Mouse (Mus musculus): Measurements from ENCODE around the gene Vat1l. TPM values are rescaled to one million over a fixed set of nuclear protein-coding genes. Genes with fewer than 3 reads are reported as not detected.
A peak's percentile ranks its signal among the peaks of the same experiment; 100 is the strongest.

Gene Vat1l
- polyA plus RNA-seq (2016; fragmentation: Nextera tagmentation; extraction: Ambion mirVana) = 5.9 and 7.5 TPM in 2 replicates

GRCm38 (mm10) chr8:114205221-114205901 lies at the start of gene Vat1l:
TSS of gene Vat1l (plus strand) at chr8:114205612.
- Histone ChIP-seq H3K4me1 (peaks cover 16% of the 10 kb centered on the region), H3K9me3 (no peaks in the 10 kb centered on the region), H3K4me2 (replicated peaks) (peak within 1 kb of the TSS; percentile 91), H3K27me3 (peaks cover 12% of the 10 kb centered on the region; the same call in 1 of the 2 replicates), H3K4me3 (peak within 1 kb of the TSS; percentile 52), H3K36me3 (no peaks in the 10 kb centered on the region), H3K9ac (peak within 1 kb of the TSS; percentile 25), H3K27ac (no peak within 1 kb of the TSS)
- under 1% methylated on average over 39 of the region's 39 CpGs for WGBS
- peak; percentile 79 for ATAC-seq (ENCODE audit: insufficient number of reproducible peaks, insufficient read depth, low FRiP score, low TSS enrichment)

GRCm38 (mm10) chr8:114158586-114158985 lies 46.8 kb upstream of the Vat1l start:
- ATAC-seq (ENCODE audit: insufficient number of reproducible peaks, insufficient read depth, low FRiP score, low TSS enrichment) = no peak
- H3K9ac ChIP-seq = no peak overlapping the region
- no peak overlapping the region for H3K27ac ChIP-seq
- H3K36me3 ChIP-seq = no peaks in the 10 kb centered on the region
- no peaks in the 10 kb centered on the region for H3K9me3 ChIP-seq
- 82% methylated on average over 2 of the region's 2 CpGs for WGBS
- H3K4me3 ChIP-seq = no peak overlapping the region
- no peak overlapping the region for H3K4me2 ChIP-seq (replicated peaks)
- no peaks in the 10 kb centered on the region for H3K27me3 ChIP-seq
- H3K4me1 ChIP-seq = 0 out of 2 replicates have a peak, but pooled peaks cover 3% of the 10 kb centered on the region

- no peaks in the 10 kb centered on the region for H3K9me3 ChIP-seq
- no peak overlapping the region for H3K4me2 ChIP-seq (replicated peaks)
- no peaks in the 10 kb centered on the region for H3K27me3 ChIP-seq
- ATAC-seq (ENCODE audit: insufficient number of reproducible peaks, insufficient read depth, low FRiP score, low TSS enrichment) = no peak
- 86% methylated on average over 3 of the region's 3 CpGs for WGBS
- no peak overlapping the region for H3K4me3 ChIP-seq
- no peak overlapping the region for H3K27ac ChIP-seq
- H3K9ac ChIP-seq = no peak overlapping the region
- no peaks in the 10 kb centered on the region for H3K4me1 ChIP-seq
- H3K36me3 ChIP-seq = no peaks in the 10 kb centered on the region
Observed at GRCm38 (mm10) chr8:114159666-114160065, 45.7 kb upstream of the Vat1l start.

GRCm38 (mm10) chr8:114163871-114164270 lies 41.5 kb upstream of the Vat1l start:
- H3K4me2 ChIP-seq (replicated peaks) = no peak overlapping the region
- H3K9me3 ChIP-seq = no peaks in the 10 kb centered on the region
- WGBS = 89% methylated on average over 3 of the region's 3 CpGs
- ATAC-seq (ENCODE audit: insufficient number of reproducible peaks, insufficient read depth, low FRiP score, low TSS enrichment) = no peak
- H3K9ac ChIP-seq = no peak overlapping the region
- H3K4me3 ChIP-seq = no peak overlapping the region
- no peaks in the 10 kb centered on the region for H3K27me3 ChIP-seq
- H3K4me1 ChIP-seq = no peaks in the 10 kb centered on the region
- no peak overlapping the region for H3K27ac ChIP-seq
- H3K36me3 ChIP-seq = no peaks in the 10 kb centered on the region

GRCm38 (mm10) chr8:114164444-114165096 lies 40.8 kb upstream of the Vat1l start:
- WGBS = 87% methylated on average over 6 of the region's 6 CpGs
- H3K4me2 ChIP-seq (replicated peaks) = no peak overlapping the region
- H3K4me1 ChIP-seq = no peaks in the 10 kb centered on the region
- no peaks in the 10 kb centered on the region for H3K9me3 ChIP-seq
- H3K9ac ChIP-seq = no peak overlapping the region
- no peaks in the 10 kb centered on the region for H3K27me3 ChIP-seq
- H3K27ac ChIP-seq = no peak overlapping the region
- no peak overlapping the region for H3K4me3 ChIP-seq
- no peaks in the 10 kb centered on the region for H3K36me3 ChIP-seq
- ATAC-seq (ENCODE audit: insufficient number of reproducible peaks, insufficient read depth, low FRiP score, low TSS enrichment) = no peak

GRCm38 (mm10) chr8:114165741-114166140 lies 39.7 kb upstream of the Vat1l start:
- no peak overlapping the region for H3K27ac ChIP-seq
- no peak overlapping the region for H3K4me2 ChIP-seq (replicated peaks)
- no peaks in the 10 kb centered on the region for H3K4me1 ChIP-seq
- no peak overlapping the region for H3K4me3 ChIP-seq
- WGBS = 48% methylated on average over 2 of the region's 2 CpGs
- H3K9ac ChIP-seq = no peak overlapping the region
- H3K27me3 ChIP-seq = no peaks in the 10 kb centered on the region
- no peaks in the 10 kb centered on the region for H3K36me3 ChIP-seq
- H3K9me3 ChIP-seq = no peaks in the 10 kb centered on the region
- no peak for ATAC-seq (ENCODE audit: insufficient number of reproducible peaks, insufficient read depth, low FRiP score, low TSS enrichment)

- Histone ChIP-seq H3K27me3 (no peaks in the 10 kb centered on the region), H3K36me3 (no peaks in the 10 kb centered on the region), H3K4me2 (replicated peaks) (no peak overlapping the region), H3K4me3 (no peak overlapping the region), H3K27ac (no peak overlapping the region), H3K9me3 (no peaks in the 10 kb centered on the region), H3K9ac (no peak overlapping the region), H3K4me1 (no peaks in the 10 kb centered on the region)
- ATAC-seq (ENCODE audit: insufficient number of reproducible peaks, insufficient read depth, low FRiP score, low TSS enrichment) = no peak
- 63% methylated on average over 3 of the region's 3 CpGs for WGBS
Observed at GRCm38 (mm10) chr8:114176721-114177120, 28.7 kb upstream of the Vat1l start.

GRCm38 (mm10) chr8:114193334-114193733 lies 12.1 kb upstream of the Vat1l start:
- H3K4me2 ChIP-seq (replicated peaks) = no peak overlapping the region
- H3K9ac ChIP-seq = no peak overlapping the region
- ATAC-seq (ENCODE audit: insufficient number of reproducible peaks, insufficient read depth, low FRiP score, low TSS enrichment) = no peak
- no peaks in the 10 kb centered on the region for H3K9me3 ChIP-seq
- WGBS = 88% methylated on average over 5 of the region's 5 CpGs
- no peaks in the 10 kb centered on the region for H3K4me1 ChIP-seq
- H3K27me3 ChIP-seq = no peaks in the 10 kb centered on the region
- no peaks in the 10 kb centered on the region for H3K36me3 ChIP-seq
- H3K4me3 ChIP-seq = no peak overlapping the region
- H3K27ac ChIP-seq = no peak overlapping the region

- Histone ChIP-seq H3K27me3 (no peaks in the 10 kb centered on the region; the same call in 1 of the 2 replicates), H3K9ac (no peak overlapping the region), H3K36me3 (no peaks in the 10 kb centered on the region), H3K4me2 (replicated peaks) (no peak overlapping the region), H3K4me1 (no peaks in the 10 kb centered on the region), H3K9me3 (no peaks in the 10 kb centered on the region), H3K4me3 (no peak overlapping the region), H3K27ac (no peak overlapping the region)
- no peak for ATAC-seq (ENCODE audit: insufficient number of reproducible peaks, insufficient read depth, low FRiP score, low TSS enrichment)
- 42% methylated on average over 2 of the region's 2 CpGs for WGBS
Observed at GRCm38 (mm10) chr8:114198990-114199389, 6.4 kb upstream of the Vat1l start.

- Histone ChIP-seq H3K9ac (no peak overlapping the region), H3K27ac (no peak overlapping the region), H3K36me3 (no peaks in the 10 kb centered on the region), H3K27me3 (peaks cover 12% of the 10 kb centered on the region; the same call in 1 of the 2 replicates), H3K4me3 (peak overlapping the region; percentile 52), H3K9me3 (peaks cover 4% of the 10 kb centered on the region), H3K4me2 (replicated peaks) (peak overlapping the region; percentile 91), H3K4me1 (peaks cover 16% of the 10 kb centered on the region)
- no peak for ATAC-seq (ENCODE audit: insufficient number of reproducible peaks, insufficient read depth, low FRiP score, low TSS enrichment)
- 3% methylated on average over 8 of the region's 8 CpGs for WGBS
Observed at GRCm38 (mm10) chr8:114206421-114206983, 1.1 kb downstream of the Vat1l start.

- 37% methylated on average over 4 of the region's 4 CpGs for WGBS
- Histone ChIP-seq H3K4me1 (peaks cover 16% of the 10 kb centered on the region), H3K36me3 (no peaks in the 10 kb centered on the region), H3K9ac (no peak overlapping the region), H3K27ac (no peak overlapping the region), H3K4me3 (peak overlapping the region; percentile 52; the same call in 1 of the 2 replicates), H3K4me2 (replicated peaks) (peak overlapping the region; percentile 91), H3K27me3 (peaks cover 12% of the 10 kb centered on the region; the same call in 1 of the 2 replicates), H3K9me3 (peaks cover 6% of the 10 kb centered on the region)
- ATAC-seq (ENCODE audit: insufficient number of reproducible peaks, insufficient read depth, low FRiP score, low TSS enrichment) = no peak
Observed at GRCm38 (mm10) chr8:114207026-114207425, 1.6 kb downstream of the Vat1l start.

GRCm38 (mm10) chr8:114220779-114221178 lies 15.4 kb downstream of the Vat1l start:
- 83% methylated on average over 3 of the region's 3 CpGs for WGBS
- H3K9ac ChIP-seq = no peak overlapping the region
- no peak for ATAC-seq (ENCODE audit: insufficient number of reproducible peaks, insufficient read depth, low FRiP score, low TSS enrichment)
- H3K27me3 ChIP-seq = no peaks in the 10 kb centered on the region
- H3K4me3 ChIP-seq = no peak overlapping the region
- H3K4me1 ChIP-seq = no peaks in the 10 kb centered on the region
- H3K27ac ChIP-seq = no peak overlapping the region
- no peaks in the 10 kb centered on the region for H3K36me3 ChIP-seq
- H3K4me2 ChIP-seq (replicated peaks) = no peak overlapping the region
- H3K9me3 ChIP-seq = no peaks in the 10 kb centered on the region
